Mouse (Mus musculus) heart, postnatal 0 days (tissue): ENCODE measurements at regions not wholly inside any gene's neighbourhood (a gene's known extent, or its start where the extent isn't known, plus 50 kb on each side); places are given as distances from the start of the nearest gene placed in this dataset.

Experiments used
- CTCF ChIP-seq: IDR thresholded peaks from 2 replicates; pipeline ENCODE4 v1.5.1; 2016; ENCODE audit warnings: antibody characterized with exemption, control low read depth, low read depth
- EP300 ChIP-seq: IDR thresholded peaks from 2 replicates; pipeline ENCODE4 v1.6.1; 2016; ENCODE audit warnings: antibody characterized with exemption, low read depth

- TF ChIP-seq CTCF (no peak), EP300 (no peak)
Observed at GRCm38 (mm10) chr1:88808508-88808907, 106.5 kb upstream of the Arl4c start.
